Mouse (Mus musculus) heart, embryonic 12.5 days (tissue): ENCODE measurements around the gene Plcd3. TPM values are rescaled to one million over a fixed set of nuclear protein-coding genes. Genes with fewer than 3 reads are reported as not detected.
A peak's percentile ranks its signal among the peaks of the same experiment; 100 is the strongest.

ENCODE experiments used
- ATAC-seq: fragments of 200-750 bp; cut with Nextera tagmentation; 2 replicates; pipeline ENCODE4 v1.8.0; 2017; ENCODE audit warnings: moderate TSS enrichment, moderate library complexity; ENCODE audit not compliant: insufficient number of reproducible peaks, low FRiP score
- H3K27ac ChIP-seq: fragments of 300-500 bp; sonication (generic); 2 replicates; pipeline ENCODE4 v1.5.1; 2016; ENCODE audit warnings: mild to moderate bottlenecking, moderate library complexity; ENCODE audit not compliant: poor library complexity, severe bottlenecking
- H3K27me3 ChIP-seq: fragments of 300-500 bp; sonication (generic); replicated peaks from 2 replicates; pipeline ENCODE4 v1.6.1; 2016; ENCODE audit warnings: mild to moderate bottlenecking, moderate library complexity
- H3K36me3 ChIP-seq: fragments of 300-500 bp; sonication (generic); 2 replicates; pipeline ENCODE4 v1.6.1; 2016; ENCODE audit warnings: mild to moderate bottlenecking, moderate library complexity
- H3K4me1 ChIP-seq: fragments of 300-500 bp; sonication (generic); replicated peaks from 2 replicates; pipeline ENCODE4 v1.6.1; 2016; ENCODE audit warnings: mild to moderate bottlenecking
- H3K4me2 ChIP-seq: fragments of 300-500 bp; sonication (generic); 2 replicates; pipeline ENCODE4 v1.6.1; 2016; ENCODE audit warnings: mild to moderate bottlenecking, moderate library complexity
- H3K4me3 ChIP-seq: fragments of 300-500 bp; sonication (generic); 2 replicates; pipeline ENCODE4 v1.5.1; 2016; ENCODE audit warnings: mild to moderate bottlenecking
- H3K9ac ChIP-seq: fragments of 300-500 bp; sonication (generic); 2 replicates; pipeline ENCODE4 v1.6.1; 2016; ENCODE audit warnings: mild to moderate bottlenecking, moderate library complexity
- H3K9me3 ChIP-seq: fragments of 300-500 bp; sonication (generic); replicated peaks from 2 replicates; pipeline ENCODE4 v1.6.1; 2016; ENCODE audit warnings: mild to moderate bottlenecking, moderate library complexity
- WGBS: fragments of 180-500 bp; shearing (Covaris S2); methylation state at CpG from one replicate; pipeline ENCODE4 v1.1.7; 2016; 5-methylcytosine and 5-hydroxymethylcytosine counted together
- polyA plus RNA-seq: library from polyadenylated mRNA; unstranded; fragments of >200 nt; fragmentation: Nextera tagmentation; extraction: Ambion mirVana; gene quantifications from 2 replicates; pipeline ENCODE4 v1.2.1, GENCODE M21; 2016

Gene Plcd3
- polyA plus RNA-seq, 1 experiment from 2014 or later: 5.8 TPM

GRCm38 (mm10) chr11:103053191-103054076, 48.0 kb downstream of the Plcd3 start:
- no peak overlapping the region for H3K4me3 ChIP-seq

GRCm38 (mm10) chr11:103052078-103052477, 49.4 kb downstream of the Plcd3 start:
- 0 out of 2 replicates have a peak, but pooled peaks have one; percentile 15 for ATAC-seq
- Histone ChIP-seq H3K9me3 (no peaks in the 10 kb centered on the region), H3K27ac (peak overlapping the region; percentile 80), H3K36me3 (peaks cover 64% of the 10 kb centered on the region), H3K4me1 (peaks cover 28% of the 10 kb centered on the region), H3K4me3 (no peak overlapping the region), H3K9ac (0 out of 2 replicates have a peak overlapping the region, but pooled peaks have one; percentile 31), H3K27me3 (no peaks in the 10 kb centered on the region), H3K4me2 (no peak overlapping the region)
- 85% methylated on average over 6 of the region's 6 CpGs for WGBS

More at GRCm38 (mm10) chr11:103053191-103054076, 48.0 kb downstream of the Plcd3 start:
- Histone ChIP-seq H3K9me3 (no peaks in the 10 kb centered on the region), H3K4me2 (no peak overlapping the region), H3K27ac (0 out of 2 replicates have a peak overlapping the region, but pooled peaks have one; percentile 6), H3K4me1 (peaks cover 33% of the 10 kb centered on the region), H3K9ac (no peak overlapping the region), H3K27me3 (no peaks in the 10 kb centered on the region), H3K36me3 (peaks cover 72% of the 10 kb centered on the region)
- no peak for ATAC-seq
- 80% methylated on average over 18 of the region's 18 CpGs for WGBS

GRCm38 (mm10) chr11:103051249-103051691, 50.2 kb downstream of the Plcd3 start:
- 19% methylated on average over 8 of the region's 8 CpGs for WGBS
- H3K36me3 ChIP-seq: peaks cover 61% of the 10 kb centered on the region
- peaks cover 28% of the 10 kb centered on the region for H3K4me1 ChIP-seq
- no peak overlapping the region for H3K4me2 ChIP-seq
- no peak overlapping the region for H3K9ac ChIP-seq
- H3K4me3 ChIP-seq: no peak overlapping the region
- peak overlapping the region; percentile 80 for H3K27ac ChIP-seq
- H3K27me3 ChIP-seq: no peaks in the 10 kb centered on the region
- ATAC-seq: peak; percentile 86
- no peaks in the 10 kb centered on the region for H3K9me3 ChIP-seq

GRCm38 (mm10) chr11:103050153-103050552, 51.3 kb downstream of the Plcd3 start:
- Histone ChIP-seq H3K4me2 (no peak overlapping the region), H3K36me3 (peaks cover 61% of the 10 kb centered on the region), H3K9me3 (no peaks in the 10 kb centered on the region), H3K27ac (no peak overlapping the region; the same call in 1 of the 2 replicates), H3K4me1 (peaks cover 28% of the 10 kb centered on the region), H3K9ac (no peak overlapping the region), H3K4me3 (no peak overlapping the region), H3K27me3 (no peaks in the 10 kb centered on the region)
- WGBS: 92% methylated on average over 9 of the region's 9 CpGs
- no peak for ATAC-seq

- Histone ChIP-seq H3K4me1 (peaks cover 28% of the 10 kb centered on the region), H3K4me2 (no peak overlapping the region), H3K27me3 (no peaks in the 10 kb centered on the region), H3K27ac (no peak overlapping the region), H3K9me3 (no peaks in the 10 kb centered on the region), H3K4me3 (no peak overlapping the region), H3K9ac (no peak overlapping the region), H3K36me3 (peaks cover 65% of the 10 kb centered on the region)
- ATAC-seq: no peak
- 84% methylated on average over 5 of the region's 5 CpGs for WGBS
These were observed 51.8 kb downstream of the Plcd3 start for GRCm38 (mm10) chr11:103049611-103050010.

GRCm38 (mm10) chr11:103046286-103046685, 55.2 kb downstream of the Plcd3 start:
- H3K4me2 ChIP-seq: no peak overlapping the region
- WGBS: 77% methylated on average over 8 of the region's 8 CpGs
- no peak for ATAC-seq
- peaks cover 56% of the 10 kb centered on the region for H3K36me3 ChIP-seq
- H3K9me3 ChIP-seq: no peaks in the 10 kb centered on the region
- no peak overlapping the region for H3K27ac ChIP-seq
- H3K9ac ChIP-seq: no peak overlapping the region
- H3K27me3 ChIP-seq: no peaks in the 10 kb centered on the region
- peaks cover 14% of the 10 kb centered on the region; the same call in 1 of the 2 replicates for H3K4me1 ChIP-seq
- H3K4me3 ChIP-seq: no peak overlapping the region

GRCm38 (mm10) chr11:103043982-103044381, 57.5 kb downstream of the Plcd3 start:
- ATAC-seq: no peak
- WGBS: 95% methylated on average over 3 of the region's 3 CpGs
- H3K27me3 ChIP-seq: no peaks in the 10 kb centered on the region
- H3K9ac ChIP-seq: no peak overlapping the region
- H3K27ac ChIP-seq: no peak overlapping the region
- H3K4me1 ChIP-seq: peaks cover 9% of the 10 kb centered on the region; the same call in 1 of the 2 replicates
- H3K9me3 ChIP-seq: no peaks in the 10 kb centered on the region
- H3K4me2 ChIP-seq: no peak overlapping the region
- H3K36me3 ChIP-seq: peaks cover 47% of the 10 kb centered on the region
- H3K4me3 ChIP-seq: no peak overlapping the region

GRCm38 (mm10) chr11:103042828-103043227, 58.6 kb downstream of the Plcd3 start:
- no peak for ATAC-seq
- Histone ChIP-seq H3K4me3 (no peak overlapping the region), H3K9me3 (no peaks in the 10 kb centered on the region), H3K27me3 (no peaks in the 10 kb centered on the region), H3K4me2 (no peak overlapping the region), H3K27ac (no peak overlapping the region), H3K4me1 (peaks cover 17% of the 10 kb centered on the region), H3K9ac (no peak overlapping the region), H3K36me3 (peaks cover 54% of the 10 kb centered on the region)
- 76% methylated on average over 4 of the region's 4 CpGs for WGBS

- peaks cover 23% of the 10 kb centered on the region for H3K36me3 ChIP-seq
- no peak overlapping the region for H3K9ac ChIP-seq
- no peak for ATAC-seq
- H3K27ac ChIP-seq: no peak overlapping the region
- H3K4me2 ChIP-seq: no peak overlapping the region
- 32% methylated on average over 6 of the region's 6 CpGs for WGBS
- H3K4me1 ChIP-seq: peaks cover 38% of the 10 kb centered on the region
- H3K4me3 ChIP-seq: no peak overlapping the region
- H3K9me3 ChIP-seq: no peaks in the 10 kb centered on the region
- no peaks in the 10 kb centered on the region for H3K27me3 ChIP-seq
These were observed 63.4 kb downstream of the Plcd3 start for GRCm38 (mm10) chr11:103038037-103038436.

GRCm38 (mm10) chr11:103036881-103037465, 64.5 kb downstream of the Plcd3 start:
- no peak overlapping the region for H3K4me3 ChIP-seq
- peaks cover 28% of the 10 kb centered on the region for H3K36me3 ChIP-seq
- no peaks in the 10 kb centered on the region for H3K27me3 ChIP-seq
- no peaks in the 10 kb centered on the region for H3K9me3 ChIP-seq
- ATAC-seq: no peak
- H3K4me1 ChIP-seq: peaks cover 40% of the 10 kb centered on the region
- no peak overlapping the region for H3K27ac ChIP-seq
- WGBS: 87% methylated on average over 8 of the region's 8 CpGs
- no peak overlapping the region for H3K9ac ChIP-seq
- no peak overlapping the region for H3K4me2 ChIP-seq

GRCm38 (mm10) chr11:103035007-103035406, 66.5 kb downstream of the Plcd3 start:
- Histone ChIP-seq H3K4me1 (peaks cover 40% of the 10 kb centered on the region), H3K4me3 (no peak overlapping the region), H3K27ac (no peak overlapping the region), H3K9ac (no peak overlapping the region), H3K27me3 (no peaks in the 10 kb centered on the region), H3K36me3 (peaks cover 29% of the 10 kb centered on the region), H3K4me2 (no peak overlapping the region), H3K9me3 (no peaks in the 10 kb centered on the region)
- ATAC-seq: no peak
- 71% methylated on average over 6 of the region's 6 CpGs for WGBS
